Mouse (Mus musculus) kidney, postnatal 14 days (tissue): ENCODE measurements at regions not wholly inside any gene's neighbourhood (a gene's known extent, or its start where the extent isn't known, plus 50 kb on each side); places are given as distances from the start of the nearest gene placed in this dataset.

Experiments
- DNase-seq: peaks from one replicate; pipeline ENCODE4 v3.0.0; 2022; ENCODE audit warnings: mixed read lengths

GRCm38 (mm10) chr14:64594811-64595522, 490.9 kb downstream of the Prss52 start:
- no peak for DNase-seq

GRCm38 (mm10) chr14:64595523-64595889, 491.4 kb downstream of the Prss52 start:
- DNase-seq = no peak

GRCm38 (mm10) chr14:64595891-64596290, 491.8 kb downstream of the Prss52 start:
- no peak for DNase-seq

DNA sequence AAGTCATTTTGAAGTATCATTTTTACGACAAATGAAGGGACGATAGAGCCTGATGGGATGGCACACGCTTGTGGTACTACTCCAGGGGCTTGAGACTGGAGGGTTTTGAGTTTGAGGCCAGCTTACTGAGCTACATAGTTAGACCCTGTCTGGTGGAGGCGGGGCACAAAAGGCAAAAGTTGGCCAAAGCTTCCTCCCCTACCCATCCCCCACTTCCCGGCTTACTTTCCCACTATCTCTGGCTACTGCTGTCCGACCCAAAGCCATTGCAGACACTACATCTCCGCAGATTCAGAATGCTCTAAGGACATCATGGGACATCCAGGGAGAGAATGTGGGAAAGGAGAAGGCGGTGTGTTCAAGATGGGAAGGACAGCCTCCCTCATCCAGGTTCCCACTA, 493.1 kb downstream of the Prss52 start:
- no peak for DNase-seq
